Mouse (Mus musculus): ENCODE data around the gene Pih1d1. TPM values are rescaled to one million over a fixed set of nuclear protein-coding genes. Genes with fewer than 3 reads are reported as not detected.
"Not testable (repeated sequence)": the region's sequence is repeated elsewhere in the genome, so short reads cannot be mapped to it uniquely, and the experiment has no call there.

Gene Pih1d1
- total RNA-seq (2021) = 10 to 100 TPM; 40.0 to 42.4 TPM
- long read RNA-seq, experiment 1, transcript Pih1d1-206 (10 exons, 1,077 nt) = minor isoform, 11 of 28 reads
- long read RNA-seq, experiment 1, transcript Pih1d1-201 (10 exons, 1,185 nt) = major isoform, 13 of 28 reads
- long read RNA-seq, experiment 1, partial matches to known transcripts = 3 of 28 reads
- long read RNA-seq, experiment 1, other reads (novel, unspliced or antisense) = 1 of 28 reads
- long read RNA-seq, experiment 2, transcript Pih1d1-201 (10 exons, 1,185 nt) = major isoform, 18 of 39 reads
- long read RNA-seq, experiment 2, transcript Pih1d1-206 (10 exons, 1,077 nt) = minor isoform, 13 of 39 reads
- long read RNA-seq, experiment 2, partial matches to known transcripts = 5 of 39 reads
- long read RNA-seq, experiment 2, other reads (novel, unspliced or antisense) = 2 of 39 reads

DNA sequence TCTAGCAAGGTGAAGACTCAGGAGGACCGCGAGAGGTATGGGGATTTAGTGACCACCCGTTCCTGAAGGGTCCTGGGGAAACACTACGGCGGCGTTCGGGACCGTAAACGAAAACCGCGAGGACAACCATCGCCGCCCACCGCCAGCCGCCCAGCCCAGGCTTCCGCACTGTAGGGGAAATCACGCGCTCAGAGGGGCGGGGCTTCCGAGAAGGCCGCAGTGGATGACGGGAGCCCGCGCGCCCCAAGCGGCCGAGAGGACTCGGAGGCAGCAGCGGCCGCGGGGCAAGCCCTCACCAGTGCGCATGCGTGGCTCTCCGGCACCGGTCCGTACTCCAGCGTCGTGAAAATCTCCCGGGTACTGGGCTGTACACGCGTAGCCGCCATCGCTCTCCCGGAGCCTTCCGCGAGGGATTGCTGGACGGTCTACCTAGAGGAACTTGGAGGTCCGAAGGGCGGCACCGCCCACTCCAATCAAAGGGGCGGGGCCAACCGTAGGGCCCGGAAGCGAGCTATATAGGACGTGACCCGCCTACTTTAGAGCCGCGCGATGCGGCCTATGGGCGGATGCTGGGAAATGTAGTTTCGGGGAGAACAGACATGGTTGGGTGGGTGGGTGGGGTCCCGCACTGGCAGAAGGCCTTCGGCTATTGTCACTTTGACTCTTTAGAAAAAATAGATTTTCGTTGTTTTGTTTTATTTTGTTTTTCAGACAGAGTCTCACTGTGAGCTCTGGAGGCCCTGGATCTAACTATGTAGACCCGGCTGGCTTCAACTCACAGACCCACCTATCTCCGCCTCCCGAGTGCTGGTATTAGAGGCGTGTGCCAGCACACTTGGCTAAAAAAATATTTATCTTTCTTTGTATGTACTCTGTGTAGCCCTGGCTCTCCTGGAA is at the start of gene Pih1d1, which contains the start of gene Aldh16a1:
Gene Pih1d1, plus strand, starts transcription at position 208 of the 897 bp plus-strand sequence.
Gene Aldh16a1, minus strand, starts transcription at position 489 of the 897 bp plus-strand sequence.
- intact Hi-C loops (cut with DNase I; ENCODE audit: low total_unique reads) = no loop called here
- DNase-seq = peak; percentile 98

DNA sequence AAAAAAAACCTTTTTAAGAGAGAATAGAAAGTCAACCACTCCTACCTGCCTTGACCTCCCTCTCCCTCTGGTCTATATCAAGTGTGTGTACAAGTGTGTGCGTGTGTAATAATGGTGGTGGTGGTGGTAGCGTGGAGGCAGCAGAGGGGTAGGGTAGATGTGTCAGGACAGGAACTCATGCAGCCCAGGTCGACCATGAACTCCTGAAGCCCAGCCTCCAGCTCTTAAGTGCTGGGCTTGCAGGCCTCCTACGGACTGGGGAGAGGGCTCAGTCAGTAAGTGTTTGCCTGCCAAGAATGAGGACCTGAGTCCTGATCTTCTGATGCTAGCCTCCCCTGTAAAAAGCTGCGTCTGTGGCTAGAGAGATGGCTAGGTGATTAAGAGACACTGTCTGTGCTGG is 49.2 kb upstream of the Pih1d1 start:
- DNase-seq = no peak
- intact Hi-C loops (cut with DNase I; ENCODE audit: low total_unique reads) = no loop called here

DNA sequence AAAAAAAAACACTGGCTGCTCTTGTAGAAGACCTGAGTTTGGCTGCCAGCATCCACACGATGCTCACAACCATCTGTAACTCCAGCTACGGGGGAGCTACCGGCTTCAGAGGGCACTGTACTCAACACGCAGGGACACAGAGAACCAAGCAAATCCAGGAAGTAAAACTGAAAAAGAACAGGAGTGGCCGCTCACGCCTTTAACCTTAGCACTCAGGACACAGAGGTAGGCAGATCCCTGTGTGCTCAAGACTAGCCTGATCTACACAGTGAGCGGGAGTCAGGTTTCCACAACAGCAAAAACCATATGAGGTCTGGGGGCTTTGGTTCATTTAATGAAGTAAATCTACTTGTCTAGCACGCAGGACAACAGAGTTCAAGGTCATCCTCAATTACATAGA is 48.6 kb upstream of the Pih1d1 start:
- intact Hi-C loops (cut with DNase I; ENCODE audit: low total_unique reads) = no loop called here
- no peak for DNase-seq

GRCm38 (mm10) chr7:45106441-45106840 is 47.7 kb upstream of the Pih1d1 start:
- DNase-seq = no peak
- intact Hi-C loops (cut with DNase I; ENCODE audit: low total_unique reads) = no loop called here

DNA sequence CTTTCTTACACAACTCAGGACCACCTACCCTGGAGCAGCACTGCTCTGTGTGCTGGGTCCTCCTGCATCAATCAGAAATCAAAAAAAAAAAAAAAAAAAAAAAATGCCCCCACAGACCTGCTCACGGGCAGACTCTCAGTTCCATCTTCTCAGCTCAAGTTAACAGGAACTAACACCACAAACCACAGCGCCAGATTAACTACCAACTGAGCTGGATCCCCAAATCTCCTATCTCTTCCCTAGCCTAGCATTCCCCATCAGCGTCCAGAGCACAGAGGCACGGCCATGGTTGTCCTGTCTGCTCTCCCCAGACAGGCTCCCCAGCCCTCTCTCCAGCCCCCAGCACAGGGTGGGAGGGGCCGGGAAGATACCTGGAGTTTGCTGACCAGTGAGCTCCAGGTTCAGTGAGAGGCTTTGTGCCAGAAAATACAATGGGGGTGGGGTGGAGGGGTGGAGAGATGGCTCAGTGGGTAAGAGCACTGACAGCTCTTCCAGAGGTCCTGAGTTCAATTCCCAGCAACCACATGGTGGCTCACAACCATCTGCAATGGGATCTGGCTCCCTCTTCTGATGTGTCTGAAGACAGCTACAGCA is 47.0 kb upstream of the Pih1d1 start:
- no peak for DNase-seq
- intact Hi-C loops (cut with DNase I; ENCODE audit: low total_unique reads) = no loop called here

DNA sequence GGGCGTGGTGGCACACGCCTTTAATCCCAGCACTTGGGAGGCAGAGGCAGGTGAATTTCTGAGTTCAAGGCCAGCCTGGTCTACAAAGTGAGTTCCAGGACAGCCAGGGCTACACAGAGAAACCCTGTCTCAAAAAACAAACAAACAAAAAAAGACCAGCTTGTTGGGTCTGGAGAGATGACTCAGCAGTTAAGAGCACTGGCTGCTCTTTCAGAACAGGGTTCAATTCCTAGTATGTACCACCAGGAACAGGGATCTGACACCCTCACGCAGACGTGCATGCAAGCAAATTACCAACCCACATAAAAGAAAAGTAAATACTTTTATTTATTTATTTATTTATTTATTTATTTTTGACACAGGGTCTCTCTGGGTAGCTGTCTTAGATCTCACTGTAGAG is 44.0 kb upstream of the Pih1d1 start:
- DNase-seq; intact Hi-C loops (cut with DNase I; ENCODE audit: low total_unique reads): not testable (repeated sequence)

DNA sequence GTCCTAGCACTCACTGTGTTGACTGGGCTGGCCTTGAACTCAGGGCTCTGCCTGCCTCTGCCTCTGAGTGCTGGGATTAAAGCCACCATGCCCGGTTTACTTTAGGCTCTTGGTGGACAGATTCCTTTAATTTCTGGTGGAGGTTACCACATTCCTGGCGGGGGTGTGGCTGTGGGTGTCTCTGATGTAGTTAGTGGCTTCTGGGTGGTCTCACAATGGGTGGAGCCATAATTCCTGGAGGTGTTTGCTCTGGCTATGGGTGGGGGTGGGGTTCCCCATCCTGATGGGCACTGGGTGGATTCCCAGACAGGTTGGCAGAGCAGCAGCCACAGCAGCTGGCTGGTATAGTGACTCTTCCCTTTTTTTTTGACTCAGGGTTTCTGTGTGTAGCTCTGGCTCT is 42.2 kb upstream of the Pih1d1 start:
- DNase-seq = no peak
- intact Hi-C loops (cut with DNase I; ENCODE audit: low total_unique reads) = no loop called here

DNA sequence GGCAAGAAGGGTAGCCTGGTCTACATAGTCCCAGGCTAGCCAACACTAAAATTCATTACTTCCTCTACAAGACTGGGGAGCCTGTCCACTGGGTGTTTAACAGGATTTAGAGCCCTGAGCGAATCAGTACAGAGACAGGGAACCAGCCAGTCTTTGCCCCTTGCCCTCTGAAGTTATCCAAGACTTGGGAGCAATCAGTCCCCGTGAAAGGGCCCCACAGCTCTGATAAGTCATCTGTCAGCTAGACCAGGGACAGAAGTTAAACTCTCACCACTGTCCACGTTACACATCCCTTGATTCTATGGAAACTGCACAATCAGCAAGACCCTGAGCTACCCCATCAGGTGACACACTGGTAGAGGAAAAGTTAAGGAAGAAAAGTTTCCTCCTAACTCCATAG is 41.6 kb upstream of the Pih1d1 start:
- no peak for DNase-seq

DNA sequence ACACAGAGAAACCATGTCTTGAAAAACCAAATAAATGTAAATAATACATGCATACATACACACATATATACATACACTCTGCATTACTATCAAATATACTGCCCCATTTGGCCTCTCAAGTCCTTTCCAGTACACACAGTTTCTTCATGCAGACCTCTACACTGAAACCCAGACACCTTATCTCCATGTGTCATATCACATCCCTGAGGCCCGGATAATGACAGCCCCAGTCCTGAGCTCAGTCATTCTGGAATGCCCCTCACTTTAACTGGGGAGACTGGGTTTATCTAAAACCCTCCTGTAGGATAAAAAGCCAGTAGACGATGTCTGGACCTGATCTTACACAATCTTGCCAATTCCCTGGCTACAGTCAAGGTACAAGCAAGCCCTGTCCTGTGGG is 40.6 kb upstream of the Pih1d1 start:
- DNase-seq = no peak
- intact Hi-C loops (cut with DNase I; ENCODE audit: low total_unique reads) = no loop called here

More for the DNA sequence above, 41.6 kb upstream of the Pih1d1 start:
- intact Hi-C loops (cut with DNase I; ENCODE audit: low total_unique reads) = no loop called here

GRCm38 (mm10) chr7:45117566-45117965 is 36.5 kb upstream of the Pih1d1 start:
- DNase-seq = no peak
- intact Hi-C loops (cut with DNase I; ENCODE audit: low total_unique reads) = no loop called here

DNA sequence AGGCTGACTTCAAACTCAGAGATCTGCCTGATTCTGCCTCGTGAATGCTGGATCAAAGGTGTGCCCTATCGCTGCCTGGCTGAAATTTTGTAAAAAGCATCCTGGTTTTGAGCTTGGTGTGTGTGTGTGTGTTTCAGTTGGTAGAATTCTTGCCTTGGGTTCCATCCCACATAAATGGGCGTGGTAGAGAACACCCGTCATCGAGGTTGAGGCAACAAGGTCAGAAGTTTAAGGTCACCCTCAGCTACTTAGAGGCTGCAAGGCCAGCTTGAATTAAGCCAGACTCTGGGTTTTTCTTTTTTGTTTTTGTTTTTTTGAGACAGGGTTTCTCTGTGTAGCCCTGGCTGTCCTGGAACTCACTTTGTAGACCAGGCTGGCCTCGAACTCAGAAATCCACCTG is 35.8 kb upstream of the Pih1d1 start:
- DNase-seq = no peak
- intact Hi-C loops (cut with DNase I; ENCODE audit: low total_unique reads) = no loop called here

- no peak for DNase-seq
- intact Hi-C loops (cut with DNase I; ENCODE audit: low total_unique reads) = no loop called here
Measured at GRCm38 (mm10) chr7:45119780-45120709, 34.1 kb upstream of the Pih1d1 start.

DNA sequence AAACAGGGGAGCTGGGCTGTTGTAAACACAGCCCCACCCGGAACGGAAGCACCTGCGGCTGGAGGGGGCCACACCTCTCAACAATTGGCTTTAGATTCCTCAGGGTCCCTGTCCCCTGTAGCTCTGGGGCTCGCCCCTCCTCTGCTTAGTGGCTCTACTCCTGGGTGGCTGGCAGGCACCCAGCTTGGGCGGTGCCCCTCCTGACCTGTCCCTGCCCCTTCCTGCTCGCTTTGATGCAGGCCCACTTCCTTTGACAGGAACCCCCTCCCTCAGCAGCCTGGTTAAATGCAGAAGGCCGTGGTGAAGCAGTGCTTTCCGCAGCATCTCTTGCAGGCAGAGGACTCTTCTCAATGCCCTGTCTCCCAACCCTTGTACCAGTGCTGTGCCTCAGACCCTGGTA is 32.7 kb upstream of the Pih1d1 start:
- intact Hi-C loops (cut with DNase I; ENCODE audit: low total_unique reads) = no loop called here
- DNase-seq = peak; percentile 44

GRCm38 (mm10) chr7:45121966-45122365 is 32.1 kb upstream of the Pih1d1 start:
- no peak for DNase-seq
- intact Hi-C loops (cut with DNase I; ENCODE audit: low total_unique reads) = no loop called here

DNA sequence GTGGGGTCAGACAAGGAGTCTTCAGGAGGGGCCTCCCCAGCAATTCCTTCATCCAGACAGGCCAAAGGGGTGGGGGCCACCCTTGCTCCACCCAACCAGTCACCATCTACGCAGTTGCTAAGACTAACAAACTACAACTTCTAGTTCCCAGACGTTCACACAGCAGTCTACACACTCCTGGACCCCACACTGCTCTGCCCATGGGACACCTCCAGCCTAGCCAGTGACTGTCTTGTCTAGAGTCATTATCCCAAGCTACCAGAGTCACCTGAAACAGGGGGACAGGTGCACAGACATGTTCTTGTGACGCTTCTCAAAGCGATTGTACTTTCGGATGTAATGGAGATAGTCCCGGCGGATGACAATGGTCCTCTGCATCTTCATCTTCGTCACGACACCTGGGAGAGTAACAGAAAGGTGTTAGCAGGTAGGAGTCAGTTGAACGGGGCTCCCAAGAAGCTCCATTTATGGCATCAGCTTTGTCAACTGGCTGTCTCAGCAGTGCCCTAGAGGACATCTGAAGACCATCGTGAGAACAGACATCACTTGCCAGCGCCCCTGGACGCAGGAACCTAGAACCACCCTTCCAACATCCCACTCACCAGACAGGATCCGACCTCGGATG is 31.4 kb upstream of the Pih1d1 start:
- DNase-seq = no peak
- intact Hi-C loops (cut with DNase I; ENCODE audit: low total_unique reads) = no loop called here

GRCm38 (mm10) chr7:45123186-45123570 is 30.9 kb upstream of the Pih1d1 start:
- intact Hi-C loops (cut with DNase I; ENCODE audit: low total_unique reads) = no loop called here

GRCm38 (mm10) chr7:45124224-45125143 is 29.6 kb upstream of the Pih1d1 start, which contains the start of gene Rps11:
Rps11 (minus strand) TSS chr7:45124439.
- peak; percentile 99 for DNase-seq
- intact Hi-C loops (cut with DNase I; ENCODE audit: low total_unique reads) = no loop called here

More at GRCm38 (mm10) chr7:45123186-45123570, 30.9 kb upstream of the Pih1d1 start:
- DNase-seq = no peak
